ENCODE assay signal across 7 mouse cellular contexts in the genomic region with DNA sequence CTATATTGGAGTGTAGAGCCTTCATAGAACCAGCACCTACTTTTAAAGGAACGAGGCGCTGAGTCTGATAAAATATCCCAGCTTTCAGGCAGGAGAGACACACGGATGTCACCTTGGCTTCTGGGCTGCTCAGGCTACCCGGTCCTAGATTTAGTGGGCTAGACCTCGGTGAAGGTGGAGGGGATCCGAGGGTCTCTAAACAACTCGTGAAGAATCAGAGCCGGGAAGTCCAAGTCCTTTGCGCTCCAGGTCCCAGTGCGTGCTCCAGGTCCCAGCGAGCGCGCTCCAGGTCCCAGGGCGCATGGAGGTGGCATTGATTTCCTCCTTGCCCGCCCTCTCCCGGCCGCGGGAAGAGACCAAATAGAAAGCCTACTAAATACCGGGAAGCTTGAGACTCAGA. TPM values are rescaled to one million over a fixed set of nuclear protein-coding genes. Genes with fewer than 3 reads are reported as not detected.
A peak's percentile ranks its signal among the peaks of the same experiment; 100 is the strongest.
DNase-seq lines count a peak whose midpoint lies in the region; ATAC-seq lines count a peak whose summit lies in the region.

No protein-coding gene starts in this region.

- no peak for ATAC-seq in lung, embryonic 15.5 days (ENCODE audit: borderline replicate concordance, extremely low read depth, low FRiP score, low TSS enrichment)
- ATAC-seq in embryonic facial prominence, embryonic 13.5 days (ENCODE audit: insufficient number of reproducible peaks, insufficient read depth, low FRiP score, low TSS enrichment, low read depth), result no peak
- ATAC-seq in hindbrain, embryonic 15.5 days (ENCODE audit: low FRiP score, low read depth), result no peak
- ATAC-seq in neural tube, embryonic 13.5 days (ENCODE audit: low read depth), result no peak

- DNase-seq in lung, postnatal 4 days, result no peak
- no peak for DNase-seq in left cerebral cortex, adult 8-10 months (ENCODE audit: low spot score in 2 of 2)
- no peak for DNase-seq in urinary bladder, postnatal 36 days (ENCODE audit: low spot score in 2 of 2)

- no peaks in the 10 kb centered on the region for H3K4me1 ChIP-seq in lung, embryonic 15.5 days
- no peaks in the 10 kb centered on the region for H3K4me1 ChIP-seq in embryonic facial prominence, embryonic 13.5 days
- no peaks in the 10 kb centered on the region for H3K4me1 ChIP-seq in hindbrain, embryonic 15.5 days (replicated peaks)
- no peaks in the 10 kb centered on the region for H3K4me1 ChIP-seq in neural tube, embryonic 13.5 days (replicated peaks)

- no peaks in the 10 kb centered on the region for H3K9me3 ChIP-seq in lung, embryonic 15.5 days
- H3K9me3 ChIP-seq in embryonic facial prominence, embryonic 13.5 days, result no peaks in the 10 kb centered on the region
- no peaks in the 10 kb centered on the region for H3K9me3 ChIP-seq in hindbrain, embryonic 15.5 days
- H3K9me3 ChIP-seq in neural tube, embryonic 13.5 days, result no peaks in the 10 kb centered on the region

- 10% methylated on average over 19 of the region's 19 CpGs for WGBS in lung, embryonic 15.5 days
- WGBS in embryonic facial prominence, embryonic 13.5 days, result 8% methylated on average over 19 of the region's 19 CpGs
- 9% methylated on average over 19 of the region's 19 CpGs for WGBS in hindbrain, embryonic 15.5 days
- 16% methylated on average over 19 of the region's 19 CpGs for WGBS in neural tube, embryonic 13.5 days

- H3K36me3 ChIP-seq in lung, embryonic 15.5 days, result no peaks in the 10 kb centered on the region
- no peaks in the 10 kb centered on the region for H3K36me3 ChIP-seq in embryonic facial prominence, embryonic 13.5 days
- H3K36me3 ChIP-seq in hindbrain, embryonic 15.5 days, result no peaks in the 10 kb centered on the region
- H3K36me3 ChIP-seq in neural tube, embryonic 13.5 days, result no peaks in the 10 kb centered on the region

- no peak overlapping the region for H3K9ac ChIP-seq in lung, embryonic 15.5 days
- no peak overlapping the region for H3K9ac ChIP-seq in embryonic facial prominence, embryonic 13.5 days
- no peak overlapping the region for H3K9ac ChIP-seq in hindbrain, embryonic 15.5 days
- H3K9ac ChIP-seq in neural tube, embryonic 13.5 days, result no peak overlapping the region

- no peaks in the 10 kb centered on the region for H3K27me3 ChIP-seq in lung, embryonic 15.5 days
- peaks cover 10% of the 10 kb centered on the region for H3K27me3 ChIP-seq in embryonic facial prominence, embryonic 13.5 days
- peaks cover 6% of the 10 kb centered on the region for H3K27me3 ChIP-seq in hindbrain, embryonic 15.5 days
- H3K27me3 ChIP-seq in neural tube, embryonic 13.5 days, result peaks cover 10% of the 10 kb centered on the region

- H3K4me3 ChIP-seq in lung, embryonic 15.5 days, result peak overlapping the region; percentile 15; the same call in 1 of the 2 replicates
- H3K4me3 ChIP-seq in embryonic facial prominence, embryonic 13.5 days, result peak overlapping the region; percentile 5; the same call in 1 of the 2 replicates
- H3K4me3 ChIP-seq in hindbrain, embryonic 15.5 days, result no peak overlapping the region
- no peak overlapping the region for H3K4me3 ChIP-seq in neural tube, embryonic 13.5 days

- H3K4me2 ChIP-seq in lung, embryonic 15.5 days, result peak overlapping the region; percentile 48
- peak overlapping the region; percentile 43 for H3K4me2 ChIP-seq in embryonic facial prominence, embryonic 13.5 days
- H3K4me2 ChIP-seq in hindbrain, embryonic 15.5 days, result peak overlapping the region; percentile 24; the same call in 1 of the 2 replicates
- H3K4me2 ChIP-seq in neural tube, embryonic 13.5 days, result peak overlapping the region; percentile 29

- H3K27ac ChIP-seq in lung, embryonic 15.5 days, result no peak overlapping the region
- H3K27ac ChIP-seq in embryonic facial prominence, embryonic 13.5 days, result no peak overlapping the region
- H3K27ac ChIP-seq in hindbrain, embryonic 15.5 days (replicated peaks), result no peak overlapping the region
- H3K27ac ChIP-seq in neural tube, embryonic 13.5 days (replicated peaks), result no peak overlapping the region

RNA-seq across cellular contexts. Expression of gene Slfn8, which starts 19.2 kb away (rescaled TPM):
- 0.29 and 0.74 TPM in 2 replicates for polyA plus RNA-seq in lung, embryonic 15.5 days (2015; fragmentation: Nextera tagmentation; extraction: Ambion mirVana)
- polyA plus RNA-seq in embryonic facial prominence, embryonic 13.5 days (2015; fragmentation: Nextera tagmentation; extraction: Ambion mirVana), result 0.62 and 0.74 TPM in 2 replicates
- 0.25 and 0.41 TPM in 2 replicates for polyA plus RNA-seq in hindbrain, embryonic 15.5 days (2015; fragmentation: Nextera tagmentation; extraction: Ambion mirVana)
- polyA plus RNA-seq in neural tube, embryonic 13.5 days (2015; fragmentation: Nextera tagmentation; extraction: Ambion mirVana), result 0.21 and 0.45 TPM in 2 replicates
- 1 to 10 TPM in 2 of 4 experiments, under 1 TPM in 2; 0.74 to 2.0 (median 1.1) TPM for total RNA-seq in left cerebral cortex, adult 8-10 months (2022)

RNA-seq across cellular contexts. Expression of gene Slfn2, which starts 25.1 kb away (rescaled TPM):
- 5.8 and 7.6 TPM in 2 replicates for polyA plus RNA-seq in lung, embryonic 15.5 days (2015; fragmentation: Nextera tagmentation; extraction: Ambion mirVana)
- polyA plus RNA-seq in embryonic facial prominence, embryonic 13.5 days (2015; fragmentation: Nextera tagmentation; extraction: Ambion mirVana), result 3.3 and 4.8 TPM in 2 replicates
- polyA plus RNA-seq in hindbrain, embryonic 15.5 days (2015; fragmentation: Nextera tagmentation; extraction: Ambion mirVana), result 1.6 and 2.2 TPM in 2 replicates
- polyA plus RNA-seq in neural tube, embryonic 13.5 days (2015; fragmentation: Nextera tagmentation; extraction: Ambion mirVana), result 0.98 and 1.4 TPM in 2 replicates
- total RNA-seq in left cerebral cortex, adult 8-10 months (2022), result 1 to 10 TPM; 1.1 to 1.7 (median 1.3) TPM

RNA-seq across cellular contexts. Expression of gene Slfn9, which starts 48.2 kb away (rescaled TPM):
- polyA plus RNA-seq in lung, embryonic 15.5 days (2015; fragmentation: Nextera tagmentation; extraction: Ambion mirVana), result 35.5 and 37.9 TPM in 2 replicates
- polyA plus RNA-seq in embryonic facial prominence, embryonic 13.5 days (2015; fragmentation: Nextera tagmentation; extraction: Ambion mirVana), result 17.4 TPM in 2 replicates
- 2.6 and 3.6 TPM in 2 replicates for polyA plus RNA-seq in hindbrain, embryonic 15.5 days (2015; fragmentation: Nextera tagmentation; extraction: Ambion mirVana)
- polyA plus RNA-seq in neural tube, embryonic 13.5 days (2015; fragmentation: Nextera tagmentation; extraction: Ambion mirVana), result 2.7 and 2.8 TPM in 2 replicates
- total RNA-seq in left cerebral cortex, adult 8-10 months (2022), result under 1 TPM; 0.37 to 0.91 (median 0.62) TPM

Comparison
In these comparisons a context has a peak if more than half of its experiments do, and no peak if none do; other contexts are left out.
1. H3K4me3 ChIP-seq: peak in lung, embryonic 15.5 days (single experiment) and embryonic facial prominence, embryonic 13.5 days (single experiment); none in hindbrain, embryonic 15.5 days (single experiment) and neural tube, embryonic 13.5 days (single experiment).
2. Peak in every context shown above with its lines, with median percentiles within 50 percentile points of each other: H3K4me2 ChIP-seq.